In the genomic region with DNA sequence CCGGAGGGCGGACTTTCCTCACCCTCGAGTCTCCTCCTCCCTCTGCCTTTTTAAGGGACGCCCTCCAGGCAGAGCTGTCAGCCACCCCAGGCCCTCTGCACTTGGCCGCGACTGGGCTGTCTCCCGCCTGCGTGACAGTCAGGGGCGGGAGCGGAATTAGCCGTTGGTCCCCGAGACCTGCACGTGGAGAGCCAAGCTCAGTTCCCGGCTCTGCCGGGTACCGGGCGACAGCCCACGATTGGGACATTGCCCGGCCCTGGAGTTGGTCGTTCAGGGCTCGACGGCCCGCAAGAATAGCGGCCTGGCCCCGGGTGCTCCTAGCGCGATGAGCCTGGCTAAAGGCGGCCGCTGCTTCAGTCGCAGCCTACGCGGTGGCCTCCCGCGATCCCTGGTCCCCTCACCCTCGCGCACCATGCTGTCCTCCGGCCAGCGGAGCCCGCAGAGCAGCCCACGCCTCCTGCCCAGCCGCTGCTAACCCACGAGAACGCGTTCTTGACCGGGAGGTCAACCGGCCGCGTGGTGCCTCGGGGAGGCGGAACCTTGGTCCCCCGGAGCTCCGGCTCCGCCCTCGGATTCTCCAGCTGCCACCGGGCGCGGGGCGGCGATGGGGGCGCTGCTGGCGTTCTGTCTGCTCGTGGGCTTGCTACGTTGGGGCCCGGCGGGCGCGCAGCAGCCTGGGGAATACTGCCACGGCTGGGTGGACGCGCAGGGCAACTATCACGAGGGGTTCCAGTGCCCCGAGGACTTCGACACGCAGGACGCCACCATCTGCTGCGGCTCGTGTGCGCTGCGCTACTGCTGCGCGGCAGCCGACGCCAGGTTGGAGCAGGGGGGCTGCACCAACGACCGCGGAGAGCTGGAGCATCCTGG, we compare ENCODE assay signal across 9 mouse cellular contexts. TPM values are rescaled to one million over a fixed set of nuclear protein-coding genes. Genes with fewer than 3 reads are reported as not detected.
DNase-seq lines count a peak whose midpoint lies in the region; ATAC-seq and TF ChIP-seq lines count a peak whose summit lies in the region.
"Had no signal": no experiment of that assay in that cellular context is flagged by ENCODE, and none has a peak within 500 bp of the region (broad histone marks: within the 10 kb centered on the region; RNA-seq: fewer than 3 reads in every experiment).

TSS of gene Shisa3 (plus strand) at position 79 of the 870 bp plus-strand sequence.

- no peak for TF ChIP-seq POLR2A in brain, embryonic 14.5 days (IDR thresholded peaks at IDR 0.05; ENCODE audit: borderline replicate concordance, extremely low read depth, insufficient read depth, insufficient read length, poor library complexity, severe bottlenecking)

- no peak for TF ChIP-seq CTCF in layer of hippocampus, adult 2 months (conservative IDR thresholded peaks at IDR 0.05)
- no peak for TF ChIP-seq CTCF in brain, embryonic 14.5 days (IDR thresholded peaks at IDR 0.05; ENCODE audit: borderline replicate concordance, extremely low read depth, insufficient read depth, insufficient read length)
- TF ChIP-seq CTCF in forebrain, postnatal 0 days (IDR thresholded peaks at IDR 0.05; ENCODE audit: low read depth) = no peak; the same call in 1 of the 2 replicates

- H3K27me3 ChIP-seq in forebrain, postnatal 0 days (ENCODE audit: insufficient read depth, low read length) = peaks cover 35% of the 10 kb centered on the region
- peaks cover 38% of the 10 kb centered on the region for H3K27me3 ChIP-seq in hindbrain, embryonic 16.5 days (replicated peaks; ENCODE audit: control insufficient read depth, insufficient read depth, low read length)
- peaks cover 62% of the 10 kb centered on the region for H3K27me3 ChIP-seq in liver, embryonic 11.5 days (replicated peaks; ENCODE audit: control insufficient read depth, insufficient read depth, low read length)

- no peak for DNase-seq in layer of hippocampus, adult 2 months (ENCODE audit: low spot score in 2 of 2)
- DNase-seq in layer of hippocampus, postnatal 25 days (ENCODE audit: extremely low spot score in 1 of 2, low spot score in 1 of 2) = no peak
- peak; percentile 64 for DNase-seq in brain, embryonic 14.5 days (ENCODE audit: low read depth)
- peak; percentile 51 for DNase-seq in forebrain, postnatal 0 days
- DNase-seq in liver, embryonic 11.5 days (ENCODE audit: low spot score) = peak; percentile 69
- peak; percentile 80 for DNase-seq in neural tube, embryonic 10.5 days (ENCODE audit: extremely low spot score, low spot score)
- no peak for DNase-seq in layer of hippocampus, adult 18-20 months (ENCODE audit: low spot score in 2 of 2)

- H3K4me2 ChIP-seq in forebrain, postnatal 0 days (ENCODE audit: low read depth) = peak within 1 kb of the TSS; percentile 66
- peak within 1 kb of the TSS; percentile 88 for H3K4me2 ChIP-seq in hindbrain, embryonic 16.5 days (ENCODE audit: low read length)
- peak within 1 kb of the TSS; percentile 80 for H3K4me2 ChIP-seq in liver, embryonic 11.5 days

- H3K36me3 ChIP-seq in forebrain, postnatal 0 days (ENCODE audit: insufficient read depth) = no peaks in the 10 kb centered on the region
- no peaks in the 10 kb centered on the region for H3K36me3 ChIP-seq in hindbrain, embryonic 16.5 days (ENCODE audit: control insufficient read depth, insufficient read depth, low read length)
- H3K36me3 ChIP-seq in liver, embryonic 11.5 days (ENCODE audit: control insufficient read depth, insufficient read depth, low read length) = no peaks in the 10 kb centered on the region

- ATAC-seq in forebrain, postnatal 0 days = peak; percentile 72
- peak; percentile 62 for ATAC-seq in hindbrain, embryonic 16.5 days
- peak; percentile 75 for ATAC-seq in liver, embryonic 11.5 days (replicated peaks; ENCODE audit: low FRiP score)

- WGBS in forebrain, postnatal 0 days = 2% methylated on average over 85 of the region's 86 CpGs
- WGBS in hindbrain, embryonic 16.5 days = under 1% methylated on average over 64 of the region's 86 CpGs
- 1% methylated on average over 86 of the region's 86 CpGs for WGBS in liver, embryonic 11.5 days

- H3K4me1 ChIP-seq in forebrain, postnatal 0 days (ENCODE audit: insufficient read depth) = peaks cover 6% of the 10 kb centered on the region; the same call in 1 of the 2 replicates
- H3K4me1 ChIP-seq in hindbrain, embryonic 16.5 days (ENCODE audit: control insufficient read depth, insufficient read depth, low read depth, low read length) = peaks cover 18% of the 10 kb centered on the region
- H3K4me1 ChIP-seq in liver, embryonic 11.5 days (replicated peaks; ENCODE audit: control insufficient read depth, insufficient read depth, low read length) = peaks cover 7% of the 10 kb centered on the region; the same call in 1 of the 2 replicates

- peak within 1 kb of the TSS; percentile 40 for H3K4me3 ChIP-seq in layer of hippocampus, adult 2 months
- H3K4me3 ChIP-seq in forebrain, postnatal 0 days (ENCODE audit: low read depth, low read length) = peak within 1 kb of the TSS; percentile 39
- peak within 1 kb of the TSS; percentile 48 for H3K4me3 ChIP-seq in hindbrain, embryonic 16.5 days (ENCODE audit: low read length)
- H3K4me3 ChIP-seq in liver, embryonic 11.5 days (ENCODE audit: low read depth, low read length) = peak within 1 kb of the TSS; percentile 52

- no peaks in the 10 kb centered on the region for H3K9me3 ChIP-seq in forebrain, postnatal 0 days (ENCODE audit: low read length)
- no peaks in the 10 kb centered on the region for H3K9me3 ChIP-seq in hindbrain, embryonic 16.5 days (ENCODE audit: control insufficient read depth, low read length)
- H3K9me3 ChIP-seq in liver, embryonic 11.5 days (ENCODE audit: control insufficient read depth, low read length) = no peaks in the 10 kb centered on the region

- no peak within 1 kb of the TSS for H3K27ac ChIP-seq in layer of hippocampus, adult 2 months
- no peak within 1 kb of the TSS for H3K27ac ChIP-seq in forebrain, postnatal 0 days (ENCODE audit: low read depth, low read length)
- no peak within 1 kb of the TSS for H3K27ac ChIP-seq in hindbrain, embryonic 16.5 days (ENCODE audit: low read depth, low read length)
- peak within 1 kb of the TSS; percentile 54; the same call in 1 of the 2 replicates for H3K27ac ChIP-seq in liver, embryonic 11.5 days (ENCODE audit: low read depth, low read length)

- no peak within 1 kb of the TSS for H3K9ac ChIP-seq in forebrain, postnatal 0 days
- peak within 1 kb of the TSS; percentile 59 for H3K9ac ChIP-seq in hindbrain, embryonic 16.5 days (ENCODE audit: low read depth, low read length)
- peak within 1 kb of the TSS; percentile 41 for H3K9ac ChIP-seq in liver, embryonic 11.5 days (ENCODE audit: low read depth, low read length)

RNA-seq across cellular contexts. Expression of gene Shisa3, which starts in this region (rescaled TPM):
- total RNA-seq in layer of hippocampus, adult 2 months (2021) = 1 to 10 TPM in 1 of 2 experiments, under 1 TPM in 1; 0.52 to 1.2 TPM
- total RNA-seq in layer of hippocampus, postnatal 25 days (2021) = under 1 TPM; 0.27 to 0.68 TPM
- 7.5 and 12.6 TPM in 2 replicates for polyA plus RNA-seq in brain, embryonic 14.5 days (2012; rRNA removed)
- 1.4 and 1.9 TPM in 2 replicates for total RNA-seq in forebrain, postnatal 0 days (2014; rRNA removed)
- polyA plus RNA-seq in forebrain, postnatal 0 days (2015; fragmentation: Nextera tagmentation; extraction: Ambion mirVana) = 0.62 and 0.65 TPM in 2 replicates
- 1.4 and 5.0 TPM in 2 replicates for polyA plus RNA-seq in hindbrain, embryonic 16.5 days (2015; fragmentation: Nextera tagmentation; extraction: Ambion mirVana)
- polyA plus RNA-seq in liver, embryonic 11.5 days (2014; fragmentation: Nextera tagmentation; extraction: Ambion mirVana) = 20.8 and 22.1 TPM in 2 replicates
- 1 to 10 TPM; 1.1 to 1.3 TPM for total RNA-seq in layer of hippocampus, adult 18-20 months (2021)
- total RNA-seq: MEL had no signal

Comparison
In these comparisons a context has a peak if more than half of its experiments do, and no peak if none do; other contexts are left out.
1. DNase-seq: peak in brain, embryonic 14.5 days (single experiment), forebrain, postnatal 0 days (single experiment), liver, embryonic 11.5 days (single experiment) and neural tube, embryonic 10.5 days (single experiment); none in layer of hippocampus, adult 2 months (0 of 2), layer of hippocampus, postnatal 25 days (0 of 2) and layer of hippocampus, adult 18-20 months (0 of 2).
2. Peak in every context shown above with its lines, with median percentiles within 50 percentile points of each other: H3K4me3 ChIP-seq, ATAC-seq and H3K4me2 ChIP-seq.